Mouse (Mus musculus): ENCODE results near the gene Lin37. TPM values are rescaled to one million over a fixed set of nuclear protein-coding genes. Genes with fewer than 3 reads are reported as not detected.
A peak's percentile ranks its signal among the peaks of the same experiment; 100 is the strongest.

The Lin37 gene
- total RNA-seq, 2 experiments from 2014 or later = 15.1 to 15.5 TPM

DNA sequence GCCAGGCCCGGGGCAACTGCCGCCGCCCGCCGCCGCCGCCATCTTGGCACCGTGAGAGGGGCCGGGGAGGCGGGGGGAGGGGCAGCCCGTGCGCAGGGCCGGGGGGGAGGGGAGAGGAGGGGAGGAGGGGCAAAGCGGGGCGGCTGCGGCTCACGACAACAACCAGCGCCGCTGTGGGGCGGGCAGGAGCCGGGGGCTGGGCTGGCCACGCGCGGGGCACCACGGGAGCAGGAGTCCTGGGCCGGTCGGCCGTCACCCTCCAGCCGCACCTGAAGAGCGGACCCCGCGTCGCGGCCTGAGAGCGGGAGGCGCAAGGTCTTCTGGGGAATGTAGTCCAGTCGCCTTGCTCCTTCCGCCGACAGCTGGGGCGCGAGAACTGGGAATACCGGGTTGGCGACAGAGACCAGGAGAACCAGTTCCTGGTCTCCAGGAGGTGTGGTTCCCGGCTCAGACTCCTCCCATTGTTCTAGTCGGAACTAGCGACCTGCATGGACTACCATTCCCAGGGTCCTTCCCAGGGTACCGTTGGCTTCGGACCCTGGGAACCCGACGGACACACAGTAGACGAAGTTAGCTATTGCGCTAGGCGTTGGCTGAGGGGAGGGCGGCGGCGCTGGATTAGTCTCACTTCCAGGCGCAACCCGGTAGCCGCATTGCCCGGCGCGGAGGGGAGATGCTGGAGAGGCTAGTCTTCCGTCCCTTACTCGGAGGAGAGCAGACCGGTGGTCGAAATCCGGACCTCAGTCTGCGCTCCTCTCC is 29.2 kb upstream of the Lin37 start, which contains the start of gene Kmt2b:
Gene Kmt2b, minus strand, starts transcription at position 51 of the 759 bp plus-strand sequence.
- DNase-seq (ENCODE audit: low spot score) = peak; percentile 97
- intact Hi-C loops (cut with DNase I) = loop anchor here (1.0 to 10.0 kb wide), 3 partner anchors 24 to 366 kb away; partner anchors contain the start of gene Usf2

DNA sequence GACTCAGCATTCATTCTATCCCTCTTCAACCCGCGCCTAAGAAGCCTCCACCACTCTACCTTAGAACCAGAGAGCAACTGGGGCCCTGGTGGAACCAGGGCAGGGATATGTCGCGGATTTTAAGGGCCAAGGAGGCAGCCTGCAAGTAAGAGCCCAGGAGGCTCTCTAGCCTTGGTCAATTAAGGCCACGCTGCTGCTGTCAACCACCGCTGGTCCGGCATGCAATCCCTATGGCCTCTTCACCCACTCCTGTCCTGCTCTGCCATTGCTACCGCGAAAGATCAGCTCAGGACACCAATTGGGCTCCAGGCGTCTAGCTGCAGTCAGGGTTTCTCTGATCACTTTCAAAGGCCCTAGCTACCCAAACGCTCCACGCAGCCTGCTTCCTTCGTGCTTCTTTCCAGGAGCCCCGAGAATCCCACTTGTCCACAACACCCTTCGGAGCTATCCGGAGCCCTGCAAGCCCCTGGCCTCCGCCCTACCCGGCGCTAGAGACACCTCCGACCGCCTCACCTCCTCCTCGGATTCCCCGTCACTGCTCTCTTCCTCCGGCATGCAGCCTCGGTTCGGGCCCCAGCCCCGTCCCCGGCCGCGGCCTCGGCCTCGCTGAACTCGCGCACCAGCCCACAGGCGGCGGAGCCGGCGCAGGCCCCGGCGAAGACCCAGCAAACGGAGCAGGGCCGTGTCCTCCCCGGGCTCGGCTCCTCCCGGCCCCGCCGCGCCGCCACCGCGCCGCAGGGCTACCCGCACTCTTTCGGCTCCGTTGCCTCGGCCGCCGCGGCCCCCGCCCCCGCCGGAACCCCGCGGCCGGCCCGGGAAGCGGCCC is 28.4 kb upstream of the Lin37 start:
- intact Hi-C loops (cut with DNase I) = loop anchor here (5.0 to 10.0 kb wide), 2 partner anchors 79 to 367 kb away; partner anchors contain the start of gene Usf2
- peak; percentile 16 for DNase-seq (ENCODE audit: low spot score)

- intact Hi-C loops (cut with DNase I) = loop anchor here (1.0 to 10.0 kb wide), 3 partner anchors 21 to 368 kb away; partner anchors contain the start of genes Igflr1 and Usf2
- DNase-seq (ENCODE audit: low spot score) = no peak
These were observed 26.9 kb upstream of the Lin37 start for GRCm38 (mm10) chr7:30586455-30587020.

- no peak for DNase-seq (ENCODE audit: low spot score)
- intact Hi-C loops (cut with DNase I) = loop anchor here (5.0 to 10.0 kb wide), 2 partner anchors 82 to 370 kb away; partner anchors contain the start of gene Usf2
These were observed 25.5 kb upstream of the Lin37 start for GRCm38 (mm10) chr7:30585170-30585569.

DNA sequence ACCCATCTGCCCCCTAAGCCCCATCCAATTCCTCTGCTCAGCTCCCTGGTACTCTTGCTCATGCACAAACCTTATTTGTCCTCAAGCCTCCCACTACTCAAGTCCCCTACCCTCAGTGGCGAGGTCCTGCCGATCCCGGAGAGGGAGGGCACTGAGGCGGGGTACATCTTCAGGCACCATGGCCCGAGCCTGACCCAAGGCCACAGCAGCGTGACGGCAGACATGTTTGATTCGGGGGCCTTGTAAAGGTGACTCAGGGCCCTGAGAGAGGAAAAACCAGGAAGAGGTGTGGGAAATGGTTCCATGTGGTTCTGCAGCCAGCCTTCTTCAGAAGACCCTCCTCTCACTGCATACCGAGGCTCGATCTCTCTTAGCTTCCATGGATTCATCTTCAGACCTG is 24.7 kb upstream of the Lin37 start:
- intact Hi-C loops (cut with DNase I) = loop anchor here (10.0 kb wide), 1 partner anchor 370 kb away; the partner anchor contains the start of gene Usf2
- no peak for DNase-seq (ENCODE audit: low spot score)

GRCm38 (mm10) chr7:30581547-30581946 is 21.9 kb upstream of the Lin37 start:
- intact Hi-C loops (cut with DNase I) = loop anchor here (10.0 kb wide), 1 partner anchor 373 kb away; the partner anchor contains the start of gene Usf2
- DNase-seq (ENCODE audit: low spot score) = no peak

- intact Hi-C loops (cut with DNase I) = loop anchor here (10.0 kb wide), 1 partner anchor 375 kb away; the partner anchor contains the start of gene Usf2
- no peak for DNase-seq (ENCODE audit: low spot score)
These were observed 20.3 kb upstream of the Lin37 start for GRCm38 (mm10) chr7:30579950-30580349.

DNA sequence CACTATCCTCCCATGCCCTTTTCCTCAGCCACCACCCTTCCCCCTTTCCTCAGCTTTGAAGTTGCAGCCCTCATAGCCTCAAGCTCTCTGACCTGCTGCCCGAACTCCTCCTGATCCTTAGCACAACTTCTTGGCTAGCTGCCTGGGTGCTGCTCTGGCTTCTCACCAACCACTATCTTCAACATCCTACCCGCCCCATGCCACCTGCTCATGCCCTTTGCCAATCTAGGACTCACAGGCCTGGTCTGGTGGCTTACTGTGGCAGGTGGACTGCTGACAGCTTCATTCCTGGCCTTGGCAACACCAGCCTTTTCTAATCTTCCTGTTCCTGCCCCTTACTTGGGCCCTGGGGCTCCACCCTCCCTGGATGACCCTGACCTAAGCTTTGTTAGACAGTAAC is 13.3 kb upstream of the Lin37 start:
- intact Hi-C loops (cut with DNase I) = no loop called here
- no peak for DNase-seq (ENCODE audit: low spot score)

- intact Hi-C loops (cut with DNase I) = no loop called here
- DNase-seq (ENCODE audit: low spot score) = no peak
These were observed 12.8 kb upstream of the Lin37 start for GRCm38 (mm10) chr7:30572389-30572788.

DNA sequence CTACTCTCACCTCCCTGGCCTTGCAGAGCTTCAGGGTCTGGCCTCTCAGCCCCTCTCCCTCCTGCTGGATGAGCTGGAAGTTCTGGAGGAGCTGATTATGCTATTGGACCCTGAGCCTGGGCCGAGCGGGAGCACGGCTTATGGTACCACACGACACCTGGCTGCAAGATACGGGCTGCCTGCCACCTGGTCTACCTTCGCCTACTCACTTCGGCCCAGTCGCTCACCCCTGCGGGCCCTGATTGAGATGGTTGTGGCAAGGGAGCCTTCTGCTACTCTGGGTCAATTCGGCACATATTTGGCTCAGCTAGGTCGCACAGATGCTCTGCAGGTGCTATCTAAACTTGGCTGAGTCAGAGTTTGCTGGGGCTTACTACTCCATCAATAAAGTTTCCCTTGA is 7.9 kb upstream of the Lin37 start:
- DNase-seq (ENCODE audit: low spot score) = no peak
- intact Hi-C loops (cut with DNase I) = no loop called here

GRCm38 (mm10) chr7:30566033-30566432 is 6.4 kb upstream of the Lin37 start:
- intact Hi-C loops (cut with DNase I) = no loop called here
- DNase-seq (ENCODE audit: low spot score) = no peak

GRCm38 (mm10) chr7:30564970-30565571 is 5.4 kb upstream of the Lin37 start, which contains the start of gene Igflr1:
Gene Igflr1 (plus strand): TSS chr7:30565427.
- DNase-seq (ENCODE audit: low spot score) = no peak
- intact Hi-C loops (cut with DNase I) = loop anchor here (1.0 kb wide), 1 partner anchor 21 kb away; no protein-coding TSS in a partner anchor

- intact Hi-C loops (cut with DNase I) = no loop called here
- DNase-seq (ENCODE audit: low spot score) = no peak
These were observed 4.3 kb upstream of the Lin37 start for GRCm38 (mm10) chr7:30563906-30564280.

- DNase-seq (ENCODE audit: low spot score) = peak; percentile 94
- intact Hi-C loops (cut with DNase I) = no loop called here
These were observed 3.7 kb upstream of the Lin37 start, which contains the start of the genes U2af1l4, Gm49396 and Psenen for GRCm38 (mm10) chr7:30563117-30563905. Gene U2af1l4 (plus strand): TSS chr7:30563301. Gene Gm49396 (plus strand): TSS chr7:30563344. Gene Psenen (minus strand): TSS chr7:30563627.

- no peak for DNase-seq (ENCODE audit: low spot score)
- intact Hi-C loops (cut with DNase I) = no loop called here
These were observed 3.0 kb upstream of the Lin37 start for GRCm38 (mm10) chr7:30562526-30563116.

GRCm38 (mm10) chr7:30560296-30560695 is 658 bp upstream of the Lin37 start:
- no peak for DNase-seq (ENCODE audit: low spot score)
- intact Hi-C loops (cut with DNase I) = no loop called here

DNA sequence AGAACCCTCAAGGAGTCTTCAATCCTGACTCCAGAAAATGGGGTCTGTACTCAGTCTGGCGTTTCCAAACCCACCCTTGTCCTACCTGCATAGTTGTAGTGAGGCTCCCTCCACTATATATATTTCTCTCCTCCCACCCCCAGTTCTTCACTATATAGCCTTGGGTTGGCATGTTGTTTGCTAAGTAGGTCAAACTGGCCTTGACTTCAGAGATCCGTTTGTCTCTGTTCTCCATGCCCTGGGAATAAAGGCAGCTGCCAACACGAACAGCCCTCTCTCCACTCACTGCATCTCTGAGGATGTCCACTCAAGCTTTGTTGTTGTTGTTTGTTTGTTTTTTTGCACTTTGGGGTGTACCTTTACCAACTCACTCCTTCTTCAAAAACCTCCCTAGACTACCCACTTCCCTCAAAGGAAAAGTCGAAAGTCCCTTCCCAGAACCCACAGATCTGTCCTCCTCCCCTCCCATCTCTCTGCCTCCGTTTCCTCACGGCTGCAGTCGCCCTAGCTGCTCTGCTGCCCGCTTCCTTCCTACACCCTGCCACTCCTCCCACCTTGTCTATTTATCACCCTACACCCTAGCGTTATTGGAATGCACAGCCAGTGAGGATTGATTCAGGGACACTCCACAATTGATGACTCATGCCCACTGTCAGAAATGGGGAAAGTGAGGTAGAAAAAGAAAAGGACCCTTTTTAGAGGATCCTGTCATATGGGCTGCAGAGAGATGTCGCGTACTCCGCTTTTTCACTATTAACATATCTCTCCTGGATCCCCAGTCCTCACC is 789 bp downstream of the Lin37 start:
- no peak for DNase-seq (ENCODE audit: low spot score)
- intact Hi-C loops (cut with DNase I) = no loop called here
